Mouse (Mus musculus): ENCODE measurements around the gene Bsph2.
A peak's percentile ranks its signal among the peaks of the same experiment; 100 is the strongest.

Gene Bsph2

DNA sequence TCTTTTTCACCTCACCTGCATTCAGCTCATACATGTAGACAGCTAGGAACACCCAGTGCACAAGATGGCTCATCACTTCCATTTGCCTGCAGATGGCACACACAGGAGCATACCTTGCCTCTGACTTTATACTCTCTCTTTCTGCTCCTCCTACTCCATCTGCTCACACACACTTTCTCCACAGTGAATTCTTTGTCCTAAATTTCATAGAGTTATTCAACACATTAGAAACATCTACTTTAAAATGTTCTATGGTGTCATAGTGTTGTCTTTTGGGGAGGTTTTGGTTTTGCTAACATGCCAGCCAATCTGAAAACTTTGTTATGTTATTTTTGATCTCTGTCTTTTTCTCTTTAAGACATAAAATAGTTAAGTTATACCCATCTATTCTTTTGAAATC is at the start of gene Bsph2:
Gene Bsph2, minus strand, starts transcription at position 101 of the 400 bp plus-strand sequence.
- no peak for DNase-seq

DNA sequence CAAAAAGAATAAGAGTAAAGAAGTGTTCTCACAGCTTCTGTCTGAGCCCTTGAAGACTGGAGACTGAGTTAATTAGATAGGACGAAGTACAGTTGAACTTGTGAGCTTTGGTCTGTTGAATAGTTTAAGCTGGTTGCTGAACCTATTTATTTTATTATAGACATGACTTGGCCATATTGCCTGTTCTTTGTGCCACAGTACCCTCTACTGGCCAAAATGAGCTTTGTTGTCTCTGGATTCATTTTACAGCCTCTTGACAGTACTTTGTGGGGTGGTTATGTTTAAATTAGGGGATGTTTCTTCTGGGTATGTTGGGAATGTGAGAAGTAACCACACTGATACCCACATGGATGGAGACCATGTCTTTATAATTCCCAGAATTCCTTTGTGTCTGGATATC is 59.3 kb downstream of the Bsph2 start:
- DNase-seq, result peak; percentile 0 to 3
